Mouse (Mus musculus) lung, postnatal 14 days (tissue): ENCODE measurements around the gene Rcc2.
A peak's percentile ranks its signal among the peaks of the same experiment; 100 is the strongest.

Experiments
- DNase-seq: peaks from one replicate; pipeline ENCODE4 v3.0.0; 2021

Gene Rcc2

GRCm38 (mm10) chr4:140688044-140688825 is 12.1 kb upstream of the Rcc2 start:
- no peak for DNase-seq

DNA sequence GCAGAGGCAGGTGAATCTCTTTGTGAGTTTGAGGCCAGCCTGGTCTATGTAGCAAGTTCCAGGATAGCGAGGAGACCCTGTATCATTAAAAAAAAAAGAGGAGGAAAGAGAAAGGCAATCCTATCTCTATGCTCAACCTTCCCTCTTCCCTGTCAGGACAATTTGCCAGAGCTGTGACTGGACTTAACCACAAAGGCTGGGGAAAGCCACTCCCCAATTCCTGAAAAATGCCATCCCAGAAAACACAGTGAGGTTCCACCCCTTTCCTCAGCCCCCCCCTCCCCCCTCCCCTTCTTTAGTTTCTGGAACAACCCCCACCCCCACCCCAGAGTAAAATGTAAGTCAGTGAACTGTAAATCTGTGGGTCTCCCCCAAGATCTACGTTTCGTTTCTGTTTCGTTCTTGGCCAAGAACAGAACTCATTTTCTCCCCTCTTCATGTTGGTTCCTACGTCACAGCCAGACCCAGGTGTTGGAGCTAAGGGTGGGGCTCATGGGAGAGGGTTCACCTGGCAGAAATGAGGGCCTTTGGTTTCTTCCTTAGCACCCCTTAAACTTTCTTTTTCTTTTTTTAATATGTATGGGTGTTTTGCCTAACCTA is 11.4 kb upstream of the Rcc2 start:
- no peak for DNase-seq

GRCm38 (mm10) chr4:140689873-140690655 is 10.3 kb upstream of the Rcc2 start:
- DNase-seq, result no peak

GRCm38 (mm10) chr4:140691481-140691880 is 8.9 kb upstream of the Rcc2 start:
- no peak for DNase-seq

DNA sequence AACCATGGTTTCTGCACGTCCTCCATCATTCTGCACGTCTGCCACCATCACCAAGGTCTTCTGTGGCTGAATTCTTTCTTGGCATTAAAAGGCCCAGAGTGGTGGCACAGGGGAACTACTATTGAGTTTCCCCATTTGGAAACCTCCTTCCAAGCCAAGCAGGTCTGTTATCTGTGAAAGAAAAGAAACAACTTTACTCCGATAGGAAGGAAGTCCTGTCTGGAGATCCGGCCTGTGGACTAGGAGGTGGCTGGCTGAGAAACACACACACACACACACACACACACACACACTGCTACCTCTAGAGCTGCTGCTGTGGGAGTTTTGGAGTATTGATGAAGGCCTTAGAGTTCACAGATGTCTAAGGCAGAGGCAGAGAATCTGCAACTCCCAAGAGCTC is 6.8 kb upstream of the Rcc2 start:
- DNase-seq, result no peak

DNA sequence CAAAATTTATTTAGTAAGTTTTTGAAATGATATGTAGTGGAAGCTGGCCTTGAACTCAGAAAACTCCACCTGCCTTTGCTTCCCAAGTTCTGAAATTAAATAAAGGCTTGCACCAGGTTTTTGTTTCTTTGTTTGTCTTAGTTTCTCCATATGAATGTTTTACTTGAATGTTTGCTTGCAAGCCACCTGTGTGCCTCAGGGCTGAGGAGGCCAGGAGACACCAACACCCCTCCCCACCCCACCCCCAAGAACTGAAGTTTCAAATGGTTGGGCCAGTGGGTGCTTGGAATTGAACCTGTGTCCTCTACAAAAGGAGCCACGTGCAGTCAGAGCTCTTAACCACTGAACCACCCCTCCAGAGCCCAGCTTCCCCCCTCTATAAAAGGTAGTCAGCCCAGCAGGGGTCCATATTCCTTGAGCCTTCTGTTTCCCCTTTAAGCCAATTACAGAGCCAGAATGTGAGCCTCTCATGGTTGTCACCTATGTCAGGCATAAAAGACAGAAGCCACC is 5.7 kb upstream of the Rcc2 start:
- DNase-seq, result no peak

DNA sequence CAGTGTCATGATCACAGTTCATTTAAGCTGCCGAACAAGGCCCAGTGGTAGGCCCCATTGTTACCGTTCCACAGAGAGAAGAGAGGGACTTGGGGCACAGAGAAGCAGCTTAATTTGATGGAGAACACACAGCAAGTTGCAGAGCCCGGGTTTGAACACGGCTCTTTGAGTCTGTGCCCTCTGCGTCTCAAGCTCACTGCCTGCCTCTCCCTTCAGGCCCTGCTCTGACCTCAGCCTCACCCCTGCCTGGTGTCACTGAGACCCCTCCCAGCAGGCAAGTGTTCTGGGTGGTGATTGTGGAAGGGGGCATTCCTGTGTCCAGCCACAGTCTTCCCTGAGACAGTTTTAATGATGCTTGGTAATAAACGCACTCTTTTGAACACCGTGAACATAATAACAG is 5.2 kb upstream of the Rcc2 start:
- DNase-seq, result no peak

DNA sequence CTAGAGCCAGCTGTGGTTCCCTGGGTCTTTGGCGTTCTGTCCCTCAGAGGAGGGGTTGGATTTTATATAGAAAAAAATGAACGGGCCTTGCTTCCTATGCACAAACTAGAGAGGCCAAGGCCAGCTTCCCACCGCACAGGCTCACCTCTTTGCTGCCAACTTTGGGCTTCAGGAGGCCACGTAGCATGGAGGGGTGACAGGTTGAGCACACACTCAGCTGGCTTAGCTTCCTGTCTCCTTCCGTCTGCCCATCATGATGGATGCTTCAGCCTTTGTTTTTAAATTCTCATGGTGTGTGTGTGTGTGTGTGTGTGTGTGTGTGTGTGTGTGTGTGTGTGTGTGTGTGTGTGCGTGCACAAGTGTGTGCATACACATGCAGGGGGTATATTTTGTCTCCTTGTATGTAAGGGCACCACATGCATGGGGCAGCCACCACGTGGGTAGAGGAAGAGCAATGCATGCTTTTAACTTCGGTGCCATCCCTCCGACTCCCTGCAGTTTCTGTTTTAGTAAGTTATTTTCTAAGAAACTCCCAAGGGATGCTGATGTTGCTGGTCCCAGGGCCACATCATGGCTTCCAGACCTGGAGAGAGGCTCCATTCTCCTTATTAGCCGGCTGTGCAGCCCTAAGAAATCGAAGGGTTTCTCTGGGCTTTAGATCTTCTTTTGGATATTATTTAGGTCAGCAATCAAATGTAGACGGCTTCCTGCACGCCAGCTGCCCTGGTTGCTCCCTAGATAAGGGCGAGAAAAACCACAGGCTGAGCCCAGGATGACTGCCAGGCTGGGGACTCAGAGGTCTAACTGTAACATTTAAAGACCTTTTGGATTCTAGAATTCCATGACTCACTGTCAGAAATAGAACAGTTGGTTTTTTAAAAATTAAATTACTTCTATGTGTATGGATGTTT is 4.4 kb upstream of the Rcc2 start:
- DNase-seq, result no peak

DNA sequence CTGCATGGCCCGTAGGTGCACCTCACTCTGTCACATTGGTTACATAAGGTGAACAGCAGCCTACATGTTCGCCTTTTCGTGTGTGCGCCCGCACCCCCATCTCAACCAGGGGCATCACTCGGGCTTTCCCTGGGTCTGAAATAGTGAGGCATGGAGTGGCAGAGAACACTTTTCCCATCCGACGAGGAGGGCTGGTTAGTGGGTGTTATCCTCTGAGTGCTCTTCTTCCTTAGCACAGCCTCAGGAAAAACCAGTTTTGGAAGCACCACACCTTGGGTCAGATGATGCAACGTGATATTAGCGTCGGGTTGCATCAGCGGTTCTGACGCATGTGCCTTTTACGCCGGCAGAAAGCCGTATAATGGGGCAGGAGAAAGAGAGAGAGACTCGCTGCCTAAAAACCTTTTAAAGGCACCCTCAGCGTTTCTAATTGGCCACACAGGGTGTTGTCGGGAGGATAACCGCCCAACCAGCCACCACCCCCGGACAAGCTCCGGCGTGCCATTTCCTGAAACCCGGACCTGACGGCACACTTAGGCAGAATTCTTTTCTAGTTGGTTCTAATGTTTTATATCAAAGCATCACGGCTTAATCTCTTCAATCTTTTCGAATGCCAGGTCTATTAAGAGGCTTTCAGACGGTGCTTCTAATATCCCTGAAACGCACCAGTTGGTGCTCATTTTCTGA is 757 bp upstream of the Rcc2 start:
- DNase-seq, result peak; percentile 71

GRCm38 (mm10) chr4:140701049-140701715 is 841 bp downstream of the Rcc2 start:
- peak; percentile 81 for DNase-seq

DNA sequence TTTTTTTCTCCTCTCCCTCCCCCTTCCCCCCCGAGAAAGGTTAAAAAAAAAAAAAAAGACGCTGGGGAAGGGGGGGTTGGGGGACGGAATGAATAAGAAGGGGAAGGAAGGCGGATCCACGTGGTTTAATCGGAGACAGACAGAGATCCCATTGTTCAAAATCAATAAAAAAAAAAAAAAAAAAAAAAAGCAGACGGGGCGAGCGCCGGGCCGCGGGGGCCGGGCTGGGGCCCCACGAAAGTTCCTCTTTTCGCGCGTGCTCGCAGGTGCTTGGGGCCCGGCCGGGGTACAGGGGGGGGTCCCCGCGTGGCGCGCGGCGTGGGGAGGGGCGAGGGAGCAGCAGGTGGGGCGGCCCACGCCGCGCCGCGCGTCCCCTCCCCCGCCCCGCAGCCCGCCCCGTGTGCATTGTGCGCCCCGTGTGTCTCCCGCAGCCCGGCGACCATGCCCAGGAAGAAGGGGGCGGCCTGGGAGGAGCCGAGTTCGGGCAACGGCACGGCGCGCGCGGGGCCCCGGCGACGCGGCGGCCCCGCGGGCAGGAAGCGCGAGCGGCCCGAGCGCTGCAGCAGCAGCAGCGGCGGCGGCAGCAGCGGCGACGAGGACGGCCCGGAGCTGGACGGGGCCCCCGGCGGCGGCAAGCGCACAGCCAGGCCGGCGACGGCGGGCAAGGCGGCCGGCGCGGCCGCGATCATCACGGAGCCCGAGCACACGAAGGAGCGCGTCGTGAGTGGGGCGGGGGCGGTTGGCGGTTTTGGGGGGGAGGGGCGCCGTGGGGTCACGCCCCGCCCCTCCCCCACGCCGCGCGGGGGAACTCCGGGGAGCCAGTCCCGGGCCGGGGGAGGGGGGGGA is 1.6 kb downstream of the Rcc2 start:
- no peak for DNase-seq

DNA sequence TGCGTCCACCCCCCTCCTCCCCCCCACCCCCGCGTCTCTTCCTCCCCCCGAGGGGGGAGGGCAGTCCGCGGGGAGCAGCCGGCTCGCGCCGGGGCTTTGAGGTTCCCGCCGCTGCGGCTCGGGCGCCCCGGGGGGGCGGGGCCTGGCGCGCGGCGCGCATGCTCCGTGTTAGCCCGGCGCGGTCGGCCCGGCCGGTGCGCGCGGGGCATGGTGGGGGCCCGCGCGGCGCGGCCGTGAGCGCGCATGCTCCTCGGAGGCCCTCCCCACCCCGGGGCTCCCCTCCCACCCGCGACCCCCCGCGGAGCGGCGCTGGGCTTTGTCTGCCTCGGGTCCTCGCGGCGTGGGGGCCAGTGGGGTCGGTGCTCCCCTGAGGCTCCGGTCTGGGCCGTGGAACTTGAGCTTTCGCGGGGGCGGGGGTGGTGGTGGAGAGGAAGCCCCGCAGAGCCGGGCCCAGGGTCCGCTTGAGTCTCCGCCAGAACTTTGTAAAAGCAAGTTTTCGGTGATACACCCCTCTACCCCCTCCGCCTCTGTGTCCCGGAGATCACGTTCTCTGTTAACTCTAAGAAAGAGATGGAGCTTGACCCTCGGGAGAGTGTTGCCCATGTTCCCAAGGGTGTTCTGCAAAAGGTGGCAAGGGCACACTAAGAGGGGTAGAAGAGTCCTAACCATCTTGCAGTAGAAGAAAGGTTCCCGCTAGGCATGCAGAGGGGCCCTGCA is 2.4 kb downstream of the Rcc2 start:
- peak; percentile 88 for DNase-seq

GRCm38 (mm10) chr4:140703636-140704035 is 3.3 kb downstream of the Rcc2 start:
- no peak for DNase-seq

GRCm38 (mm10) chr4:140704166-140704565 is 3.8 kb downstream of the Rcc2 start:
- DNase-seq, result no peak

- no peak for DNase-seq
Observed at GRCm38 (mm10) chr4:140707615-140708014, 7.3 kb downstream of the Rcc2 start.

- peak; percentile 50 for DNase-seq
Observed at GRCm38 (mm10) chr4:140708297-140708927, 8.1 kb downstream of the Rcc2 start.

DNA sequence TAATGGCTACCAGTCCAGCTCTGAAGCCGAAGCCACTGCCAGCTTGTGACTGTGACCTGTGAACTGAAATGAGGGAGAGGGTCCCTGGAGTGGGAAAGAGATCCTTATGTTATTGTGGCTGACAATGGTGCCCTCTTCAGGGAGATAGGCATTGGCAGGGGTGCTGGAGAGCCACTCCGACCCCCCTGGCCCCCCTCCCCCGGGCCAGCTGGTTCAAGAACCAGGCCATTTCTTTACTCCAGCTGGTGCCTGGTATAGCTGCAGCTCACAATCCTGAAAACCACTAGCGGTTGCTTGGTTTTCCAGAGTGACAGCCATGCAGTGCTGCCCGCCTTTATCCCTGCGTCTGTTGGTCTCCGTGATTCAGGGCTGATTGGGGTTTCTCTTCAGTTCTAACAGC is 8.8 kb downstream of the Rcc2 start:
- no peak for DNase-seq

DNA sequence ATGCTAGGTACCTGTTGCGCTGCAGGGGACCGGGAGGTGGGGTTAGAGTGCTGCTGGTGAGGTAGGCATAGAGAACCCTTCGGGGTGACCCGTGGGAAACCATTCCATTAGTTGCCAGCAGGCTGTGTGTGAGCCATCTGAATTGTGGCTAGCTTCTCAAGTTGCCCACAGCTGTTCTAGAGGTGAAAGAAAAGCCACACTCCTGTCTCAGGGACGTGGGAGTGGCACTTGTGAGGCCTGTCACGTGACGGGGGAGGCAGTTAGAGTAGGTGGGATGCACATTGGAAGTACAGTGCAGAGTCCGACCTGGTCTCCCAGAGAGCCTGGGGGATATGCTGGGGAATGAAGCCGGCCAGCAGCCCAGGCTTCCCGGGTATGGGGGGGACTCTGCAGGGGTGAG is 9.3 kb downstream of the Rcc2 start:
- no peak for DNase-seq

GRCm38 (mm10) chr4:140710781-140711180 is 10.4 kb downstream of the Rcc2 start:
- DNase-seq, result no peak
